Mouse (Mus musculus) cerebellum, adult 18-20 months (tissue): ENCODE data around the gene Lrsam1.

Experiments
- DNase-seq, 2 experiments: peaks; one replicate each; pipeline ENCODE4 v3.0.0; 2021

The Lrsam1 gene

DNA sequence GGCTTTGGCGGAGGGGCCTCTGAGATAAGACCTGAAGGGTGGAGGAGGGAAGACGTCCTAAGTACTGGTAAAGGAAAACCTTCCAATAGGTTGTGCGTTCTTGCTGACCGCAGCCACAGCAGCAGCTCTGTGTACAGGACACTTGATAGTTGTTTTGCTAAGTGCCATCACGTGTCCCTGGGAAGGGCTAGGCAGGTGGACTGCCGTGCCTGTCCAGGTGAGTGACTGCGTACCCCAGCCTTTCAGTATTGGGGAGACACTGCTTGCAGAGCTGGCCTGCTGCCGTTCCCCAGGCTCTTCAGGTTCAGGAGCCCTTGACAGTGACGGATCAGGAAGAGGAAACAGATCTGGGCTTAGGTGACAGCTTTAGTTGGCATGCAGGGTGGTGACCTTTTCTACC lies 70.1 kb downstream of the Lrsam1 start:
- no peak for DNase-seq

DNA sequence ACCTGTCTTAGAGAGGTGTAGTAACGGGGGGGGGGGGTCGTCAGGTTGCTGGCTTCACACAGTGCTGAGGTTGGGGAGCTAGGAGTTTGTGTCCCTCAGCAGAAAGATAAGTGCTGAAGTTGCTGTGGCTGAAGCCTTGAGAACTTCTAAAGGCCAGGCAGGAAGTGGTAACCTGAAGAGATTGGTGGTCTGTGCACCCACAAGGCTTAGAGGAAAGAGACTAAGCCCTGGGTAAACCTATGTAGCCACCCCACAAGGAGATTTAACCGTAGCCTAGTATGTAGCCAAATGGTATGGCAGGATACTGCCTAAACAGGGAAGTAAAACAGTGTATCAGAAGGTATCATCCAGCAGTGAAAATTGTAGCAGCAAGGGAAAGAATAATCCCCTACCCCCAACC lies 71.1 kb downstream of the Lrsam1 start:
- DNase-seq: no peak

DNA sequence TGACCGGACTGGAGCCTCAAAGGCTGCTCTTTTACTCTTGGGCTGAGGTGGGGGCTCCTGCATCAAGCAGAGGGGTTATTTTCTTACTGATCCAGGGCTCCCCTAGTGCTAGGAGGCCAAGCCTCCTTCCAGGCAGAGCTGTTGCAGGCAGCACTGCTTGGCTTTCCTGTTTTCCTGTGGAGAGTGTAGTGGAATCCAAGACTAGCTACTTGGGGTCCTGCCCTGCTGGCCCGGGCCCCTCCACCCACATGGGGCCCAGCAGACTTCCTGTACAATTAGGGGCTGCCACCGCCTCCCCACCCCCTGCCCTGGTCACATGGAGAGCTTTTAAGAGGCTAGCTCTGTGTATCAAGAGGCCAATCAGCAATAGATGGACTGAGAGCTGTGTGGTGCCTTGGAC lies 72.9 kb downstream of the Lrsam1 start:
- DNase-seq: no peak

DNA sequence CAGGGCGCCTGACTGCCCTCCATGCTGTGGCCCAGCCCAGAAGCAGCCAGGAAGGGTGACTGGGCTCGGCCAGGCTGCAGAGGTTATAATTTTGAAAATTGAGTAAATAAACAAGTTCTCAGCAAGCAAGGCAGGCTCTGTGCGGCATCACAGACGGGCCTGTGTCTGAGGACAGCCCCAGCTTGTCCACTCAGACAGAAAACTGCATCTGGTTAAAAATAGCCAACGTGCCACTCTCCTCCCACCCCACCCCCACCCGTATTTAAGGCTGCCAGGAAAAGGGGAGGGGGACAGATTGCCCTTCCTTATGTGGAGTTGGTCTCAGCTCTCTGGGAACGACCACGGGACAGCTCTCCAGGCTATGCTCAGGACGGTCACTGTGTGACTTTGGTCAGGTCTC lies 73.4 kb downstream of the Lrsam1 start:
- DNase-seq: no peak

DNA sequence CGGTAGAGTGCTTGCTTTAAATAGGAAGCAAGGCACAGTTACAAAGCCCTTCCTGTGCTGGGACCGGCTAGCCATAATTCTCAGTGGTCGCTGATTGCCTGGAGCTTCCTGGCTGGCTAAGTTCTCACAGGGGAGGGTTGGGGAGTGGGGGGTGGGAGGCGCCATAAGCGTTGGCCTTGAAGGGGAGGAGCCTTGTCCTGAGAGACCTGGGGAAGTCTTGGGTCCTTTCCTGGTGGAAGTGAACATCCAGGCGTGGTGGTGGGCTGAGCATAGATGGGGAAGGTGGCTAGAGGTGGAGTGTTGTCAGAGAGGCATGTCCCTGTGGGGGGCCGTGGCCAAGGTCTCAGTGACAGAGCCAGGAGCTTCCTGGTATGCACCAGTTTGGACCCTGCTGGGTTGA lies 76.7 kb downstream of the Lrsam1 start:
- no peak for DNase-seq

DNA sequence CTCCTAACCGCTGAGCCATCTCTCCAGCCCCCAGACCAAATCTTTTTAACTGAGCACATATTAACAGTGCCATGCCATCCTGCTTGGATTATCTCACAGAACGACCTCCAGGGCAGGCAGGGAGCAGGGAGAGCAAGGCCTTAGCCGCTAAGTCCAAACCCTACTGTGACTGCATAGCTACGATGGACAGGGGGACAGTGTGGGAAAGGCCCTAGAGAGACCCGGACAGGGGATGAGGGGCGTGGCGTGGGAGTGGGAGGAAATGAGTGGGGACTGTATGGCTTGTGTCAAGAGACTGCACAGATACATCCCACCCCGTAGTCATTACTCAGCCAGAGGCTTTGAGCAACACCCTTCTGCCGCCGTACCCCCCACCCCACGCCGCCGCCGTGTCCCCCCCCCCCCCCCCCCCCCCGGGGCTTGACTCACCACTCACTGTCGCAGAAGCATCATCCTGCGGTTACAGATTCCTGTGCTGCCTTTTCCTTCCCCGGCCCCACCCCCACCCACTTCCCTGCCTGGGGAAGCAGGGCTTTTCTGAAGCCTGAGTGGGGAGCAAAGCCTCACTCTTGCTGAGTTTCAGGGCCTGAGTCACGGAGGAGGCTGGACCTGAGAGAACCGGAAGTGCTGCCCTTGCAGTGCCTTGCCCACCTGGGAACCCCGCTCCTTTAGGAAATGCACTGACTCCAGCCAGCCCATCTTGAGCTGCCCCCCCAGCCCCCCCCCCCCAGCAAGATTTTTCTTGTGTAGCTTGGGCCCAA lies 79.0 kb downstream of the Lrsam1 start:
- DNase-seq: no peak

DNA sequence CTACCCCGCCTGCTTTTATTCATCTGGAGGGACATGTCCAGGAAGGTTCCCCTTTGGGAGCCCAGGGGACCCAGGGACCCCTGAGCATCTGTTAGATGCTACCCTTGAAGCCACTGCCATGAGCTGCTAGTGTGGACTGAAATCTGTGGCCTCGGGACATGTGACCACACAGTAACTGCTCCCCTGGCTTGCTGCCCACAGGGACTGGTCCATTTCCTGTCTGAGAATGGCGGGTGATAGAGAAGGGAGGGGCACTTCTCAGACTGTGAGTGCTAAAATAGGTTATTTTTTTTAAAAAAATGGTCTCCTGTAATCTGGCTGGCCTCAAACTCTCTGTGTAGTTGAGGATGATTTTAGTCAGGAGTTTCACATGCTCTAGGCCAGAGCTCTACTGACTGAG lies 79.7 kb downstream of the Lrsam1 start:
- peak; percentile 39 to 43 for DNase-seq

DNA sequence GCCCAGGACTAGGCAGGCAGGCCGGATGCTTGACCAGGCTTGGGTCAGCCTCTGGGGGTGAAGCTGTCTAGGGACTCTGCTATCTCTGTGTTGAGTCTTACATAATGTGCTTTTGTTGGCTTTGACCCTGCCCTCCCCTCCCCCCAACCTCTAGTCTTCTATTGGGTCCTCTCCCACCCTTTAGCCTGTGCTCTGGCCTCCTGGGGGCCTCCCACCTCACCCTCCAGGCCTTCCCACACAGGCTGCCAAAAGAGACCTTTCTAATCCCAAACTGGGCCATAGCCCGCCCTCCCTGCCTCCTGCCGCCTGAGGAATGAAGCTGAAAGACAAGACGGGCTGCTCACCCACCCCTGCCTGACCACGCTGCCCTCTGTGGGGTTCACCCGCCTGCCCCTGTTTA lies 80.4 kb downstream of the Lrsam1 start:
- no peak for DNase-seq

DNA sequence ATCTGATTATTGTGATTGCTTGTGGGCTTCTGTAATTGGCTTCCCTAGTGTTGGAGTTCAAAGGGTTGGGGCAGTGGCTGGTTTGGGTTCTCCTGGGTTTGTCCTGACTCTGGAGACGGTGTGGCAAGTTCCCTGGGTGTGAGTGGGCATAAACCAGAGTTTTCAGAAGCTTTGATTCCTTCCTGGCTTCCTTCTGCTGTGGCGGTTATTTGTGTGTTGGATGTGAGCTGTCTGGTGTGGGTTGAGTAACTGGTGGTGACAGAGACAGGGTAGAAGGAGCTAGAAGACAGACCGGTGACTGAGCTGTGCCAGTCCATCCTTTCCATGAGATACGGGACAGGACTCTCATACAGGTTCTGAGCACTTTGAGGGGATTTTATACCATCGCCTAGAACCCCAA lies 81.8 kb downstream of the Lrsam1 start:
- no peak for DNase-seq

DNA sequence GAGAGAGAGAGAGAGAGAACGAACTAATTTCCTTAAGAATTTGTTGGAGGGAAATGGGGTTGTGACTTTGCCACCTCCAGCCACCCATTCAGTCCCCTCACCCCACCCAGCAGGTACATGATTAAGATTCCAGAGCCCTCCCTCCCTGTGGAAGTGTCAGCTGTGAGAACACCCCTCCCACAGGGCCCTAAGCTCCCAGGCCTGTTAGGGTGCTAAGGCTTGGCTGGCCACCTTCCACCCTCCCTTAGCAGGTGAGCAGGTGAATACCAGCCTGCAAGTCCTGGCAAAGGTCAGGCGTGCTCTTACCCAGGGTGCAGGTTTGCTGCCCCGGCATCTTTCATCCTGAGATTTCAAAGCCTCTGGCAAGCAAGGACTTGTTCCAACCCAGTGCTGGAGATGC lies 83.0 kb downstream of the Lrsam1 start:
- DNase-seq: no peak

DNA sequence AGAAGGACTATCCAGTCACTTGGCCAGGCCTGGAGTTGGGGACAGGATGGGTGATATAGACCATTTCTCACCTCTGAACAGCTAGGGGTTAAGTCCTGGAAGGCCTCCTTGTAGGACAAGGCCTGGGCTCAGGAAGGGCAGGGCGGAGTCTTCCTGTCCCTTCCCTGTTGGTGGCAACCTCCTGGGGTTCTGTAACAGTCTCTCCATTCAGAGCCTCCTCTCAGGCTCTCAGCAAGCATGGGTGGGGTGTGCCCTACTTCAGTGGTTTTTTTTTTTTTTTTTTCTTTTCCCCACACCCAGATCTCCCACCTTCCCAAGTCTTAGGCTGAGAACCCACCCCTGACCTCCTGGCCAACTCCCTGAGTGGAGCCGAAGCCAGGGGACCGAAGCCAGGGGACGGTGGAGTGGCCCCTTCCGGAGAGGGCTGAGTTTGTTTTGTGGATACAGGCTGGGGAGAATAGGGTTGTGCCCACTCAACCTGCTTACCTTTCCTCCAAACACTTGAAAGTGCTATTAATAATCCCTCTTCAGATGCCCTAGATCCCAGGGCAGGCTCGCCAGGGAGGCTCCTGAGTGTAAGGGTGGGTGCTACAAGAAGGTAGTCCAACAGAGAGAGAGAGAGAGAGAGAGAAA lies 83.5 kb downstream of the Lrsam1 start:
- no peak for DNase-seq

DNA sequence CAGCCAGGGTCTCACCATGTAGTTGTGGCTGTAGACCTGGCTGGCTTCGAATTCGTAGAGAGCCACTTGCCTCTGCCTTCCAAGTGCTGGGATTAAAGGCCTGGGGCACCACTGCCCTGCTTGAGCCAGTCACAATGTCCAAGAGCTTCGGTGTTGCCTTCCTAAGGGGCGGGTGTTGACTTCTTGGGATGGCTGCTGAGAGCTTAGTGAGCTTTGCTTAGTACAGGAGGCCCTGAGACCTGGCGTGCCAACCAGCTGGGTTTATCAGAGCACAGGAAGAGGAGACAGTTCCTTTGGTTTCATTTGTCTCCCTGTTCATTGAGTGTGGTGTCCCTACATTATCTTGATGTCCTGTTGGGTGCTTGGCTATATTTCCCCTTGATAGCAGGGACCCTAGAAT lies 84.1 kb downstream of the Lrsam1 start:
- no peak for DNase-seq

DNA sequence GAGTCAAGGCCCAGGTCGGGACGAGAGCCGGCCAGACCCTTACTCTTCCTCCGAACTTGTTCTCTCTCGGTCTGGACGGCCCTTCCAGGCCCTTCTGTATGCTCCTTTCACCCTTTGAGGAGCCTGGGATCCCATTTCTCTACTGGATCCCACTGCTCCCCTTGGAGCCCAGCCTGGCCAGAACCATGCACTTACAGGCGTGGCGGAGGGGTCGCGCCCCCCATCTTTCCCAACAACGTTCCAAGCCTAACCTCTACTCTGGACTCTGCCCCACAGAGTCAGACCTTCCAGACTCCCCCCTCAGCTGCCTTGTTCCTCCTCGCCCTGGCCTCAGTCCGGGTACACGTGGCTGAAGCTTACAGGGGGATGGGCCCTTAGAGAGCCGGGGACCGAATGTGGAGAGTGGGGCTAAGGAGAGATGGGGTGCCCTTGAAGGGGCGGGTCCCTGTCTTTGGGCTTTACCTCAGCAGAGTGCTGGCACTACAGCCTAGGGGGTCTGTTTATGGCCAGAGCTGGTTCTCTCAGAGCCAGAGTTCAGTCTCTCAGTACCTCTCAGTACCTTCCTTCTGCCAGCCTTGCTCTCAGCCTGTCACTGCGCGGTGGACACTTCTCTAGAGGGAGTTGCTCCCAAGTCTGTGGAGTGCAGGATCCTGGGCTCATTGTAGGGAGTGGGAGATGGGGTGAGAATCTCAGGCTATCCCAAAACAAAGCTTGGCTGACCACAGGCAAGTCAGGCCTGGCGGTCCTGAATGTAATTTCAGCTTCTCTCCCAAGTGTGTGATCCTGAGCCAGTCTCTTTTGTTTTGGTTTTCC lies 84.7 kb downstream of the Lrsam1 start:
- DNase-seq: no peak

DNA sequence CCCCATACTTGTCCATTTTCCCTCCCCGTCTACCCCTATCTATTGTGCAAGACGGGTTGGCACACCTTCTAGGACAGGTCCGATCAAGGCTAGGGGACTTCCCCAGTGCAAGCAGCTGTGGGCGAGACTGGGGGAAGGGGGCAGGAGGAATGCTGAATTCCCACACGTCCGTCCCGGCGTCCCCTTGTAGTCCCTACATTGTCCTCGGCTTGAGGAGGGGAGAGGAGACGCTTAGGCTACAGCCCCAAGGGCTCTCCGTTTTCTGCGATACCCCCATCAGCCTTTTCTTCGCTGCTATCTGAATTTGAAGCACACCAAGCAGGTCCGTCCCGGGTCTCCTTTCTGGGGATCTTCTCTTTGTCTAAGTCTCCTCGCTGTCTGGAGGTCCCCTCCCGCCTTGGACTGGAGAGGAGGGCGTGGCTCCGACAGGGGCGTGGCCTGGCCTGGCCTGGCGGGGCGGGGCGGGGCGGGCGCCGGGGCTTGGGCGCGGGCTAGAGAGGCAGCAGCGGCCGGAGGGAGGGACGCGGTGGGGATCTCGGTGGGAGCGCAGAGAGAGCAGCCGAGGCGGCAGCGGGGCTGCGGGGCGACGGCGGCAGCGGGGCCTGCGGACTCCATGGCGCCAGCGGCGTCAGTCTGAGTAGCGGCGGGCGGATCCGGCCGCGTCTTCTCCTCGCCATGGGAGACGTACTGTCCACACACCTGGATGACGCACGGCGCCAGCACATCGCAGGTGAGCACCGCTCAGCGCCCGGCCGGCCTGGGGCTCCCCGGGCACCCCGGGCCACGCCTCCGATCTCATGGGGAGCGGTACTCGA lies 85.5 kb downstream of the Lrsam1 start, which contains the start of gene Fam129b:
TSS of gene Fam129b (plus strand) at position 440 of the 815 bp plus-strand sequence.
- peak; percentile 79 to 85 for DNase-seq
